Mouse (Mus musculus): ENCODE measurements around the gene Fgf18. TPM values are rescaled to one million over a fixed set of nuclear protein-coding genes. Genes with fewer than 3 reads are reported as not detected.

Gene Fgf18
- polyA plus RNA-seq, 1 experiment from 2014 or later: 3.6 TPM

GRCm38 (mm10) chr11:33103291-33103943 is 43.8 kb downstream of the Fgf18 start:
- H3K36me3 ChIP-seq: no peaks in the 10 kb centered on the region
- ATAC-seq (ENCODE audit: low FRiP score, low read depth): no peak
- 91% methylated on average over 13 of the region's 13 CpGs for WGBS

DNA sequence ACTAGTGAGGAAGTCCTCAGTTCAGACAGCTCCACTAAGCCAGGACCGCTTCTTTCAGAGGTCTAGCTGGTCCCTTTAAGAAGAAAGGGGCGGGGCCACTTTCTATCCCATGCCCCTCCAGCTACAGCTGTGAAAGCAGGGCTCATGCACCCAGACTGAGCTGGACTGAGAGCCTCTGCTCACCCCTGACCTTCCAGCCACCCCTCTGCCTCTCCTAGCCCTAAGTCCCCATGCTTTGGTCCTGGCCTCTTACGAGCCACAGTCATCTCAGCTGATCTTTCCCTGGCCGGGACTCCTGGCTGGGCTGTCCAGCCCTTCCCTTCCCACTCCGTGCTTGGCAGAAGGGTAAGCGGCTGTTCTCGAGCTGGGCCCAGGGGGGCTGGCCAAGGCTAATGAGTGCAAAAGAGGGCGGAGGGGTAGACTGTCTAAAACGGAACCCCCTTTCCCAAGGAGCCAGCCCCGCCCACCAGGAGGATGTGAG is 47.1 kb downstream of the Fgf18 start:
- H3K9ac ChIP-seq (replicated peaks): no peak overlapping the region
- no peak overlapping the region for H3K27ac ChIP-seq (replicated peaks)
- peaks cover 15% of the 10 kb centered on the region for H3K4me1 ChIP-seq
- ATAC-seq (ENCODE audit: low FRiP score, low read depth): peak; percentile 59; the same call in 1 of the 2 replicates
- H3K4me2 ChIP-seq (replicated peaks): peak overlapping the region; percentile 42
- no peaks in the 10 kb centered on the region for H3K9me3 ChIP-seq
- 28% methylated on average over 10 of the region's 10 CpGs for WGBS
- H3K4me3 ChIP-seq: peak overlapping the region; percentile 20
- H3K27me3 ChIP-seq: peaks cover 22% of the 10 kb centered on the region
- no peaks in the 10 kb centered on the region for H3K36me3 ChIP-seq

More at GRCm38 (mm10) chr11:33103291-33103943, 43.8 kb downstream of the Fgf18 start:
- Histone ChIP-seq H3K9me3 (no peaks in the 10 kb centered on the region), H3K4me2 (replicated peaks) (no peak overlapping the region), H3K27me3 (peaks cover 18% of the 10 kb centered on the region), H3K9ac (replicated peaks) (no peak overlapping the region), H3K4me3 (no peak overlapping the region), H3K4me1 (peaks cover 15% of the 10 kb centered on the region), H3K27ac (replicated peaks) (no peak overlapping the region)

GRCm38 (mm10) chr11:33099425-33099824 is 47.8 kb downstream of the Fgf18 start:
- Histone ChIP-seq H3K4me3 (no peak overlapping the region), H3K4me1 (peaks cover 15% of the 10 kb centered on the region), H3K9ac (replicated peaks) (no peak overlapping the region), H3K4me2 (replicated peaks) (no peak overlapping the region), H3K27me3 (peaks cover 22% of the 10 kb centered on the region), H3K9me3 (no peaks in the 10 kb centered on the region), H3K36me3 (no peaks in the 10 kb centered on the region), H3K27ac (replicated peaks) (no peak overlapping the region)
- no peak for ATAC-seq (ENCODE audit: low FRiP score, low read depth)
- 55% methylated on average over 4 of the region's 4 CpGs for WGBS

DNA sequence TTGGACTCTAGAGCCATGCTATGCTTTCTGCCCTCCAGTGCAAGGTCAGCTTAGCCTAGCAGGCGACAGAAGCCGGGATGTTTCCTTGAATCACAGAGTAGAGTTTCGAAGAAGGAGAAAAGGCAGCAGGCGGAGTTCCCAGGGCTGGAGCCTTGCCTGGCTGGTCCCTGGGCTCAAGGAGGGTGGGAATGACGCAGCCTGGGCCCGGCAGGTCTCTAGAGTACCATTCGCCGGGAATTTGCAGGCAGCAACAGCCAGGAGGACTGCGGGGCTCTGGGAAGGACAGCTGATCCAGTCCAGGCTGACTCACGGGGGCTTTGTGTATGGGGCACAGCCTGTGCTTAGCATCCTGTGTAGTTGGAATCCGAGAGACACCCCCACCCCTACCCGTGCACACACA is 48.8 kb downstream of the Fgf18 start:
- peaks cover 22% of the 10 kb centered on the region for H3K27me3 ChIP-seq
- H3K4me3 ChIP-seq: no peak overlapping the region
- peaks cover 15% of the 10 kb centered on the region for H3K4me1 ChIP-seq
- no peaks in the 10 kb centered on the region for H3K9me3 ChIP-seq
- no peak for ATAC-seq (ENCODE audit: low FRiP score, low read depth)
- H3K4me2 ChIP-seq (replicated peaks): no peak overlapping the region
- no peak overlapping the region for H3K27ac ChIP-seq (replicated peaks)
- no peaks in the 10 kb centered on the region for H3K36me3 ChIP-seq
- H3K9ac ChIP-seq (replicated peaks): no peak overlapping the region
- 88% methylated on average over 12 of the region's 12 CpGs for WGBS

DNA sequence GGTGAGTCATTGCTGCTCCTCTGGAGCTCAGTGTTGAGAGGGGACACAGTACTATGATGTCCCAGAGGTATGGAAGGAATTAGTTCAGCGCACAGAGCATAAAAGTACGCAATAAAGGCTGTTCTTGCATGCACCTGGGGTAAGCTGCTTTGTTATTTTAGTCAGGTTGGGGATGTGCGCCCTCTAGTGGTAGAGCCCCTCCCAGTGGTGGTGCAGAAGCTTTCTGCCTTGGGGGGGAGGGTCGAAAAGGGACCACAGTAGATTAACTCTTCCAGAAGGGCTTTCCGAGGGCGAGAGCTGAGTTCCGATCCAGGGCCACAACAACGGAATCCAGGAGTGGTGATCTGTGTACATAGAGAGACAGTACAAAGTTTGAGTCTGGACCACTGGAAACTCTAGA is 49.3 kb downstream of the Fgf18 start:
- H3K36me3 ChIP-seq: no peaks in the 10 kb centered on the region
- peaks cover 22% of the 10 kb centered on the region for H3K27me3 ChIP-seq
- ATAC-seq (ENCODE audit: low FRiP score, low read depth): no peak
- H3K4me3 ChIP-seq: no peak overlapping the region
- no peak overlapping the region for H3K27ac ChIP-seq (replicated peaks)
- 48% methylated on average over 8 of the region's 8 CpGs for WGBS
- no peak overlapping the region for H3K9ac ChIP-seq (replicated peaks)
- H3K4me2 ChIP-seq (replicated peaks): no peak overlapping the region
- no peaks in the 10 kb centered on the region for H3K9me3 ChIP-seq
- H3K4me1 ChIP-seq: peaks cover 15% of the 10 kb centered on the region

DNA sequence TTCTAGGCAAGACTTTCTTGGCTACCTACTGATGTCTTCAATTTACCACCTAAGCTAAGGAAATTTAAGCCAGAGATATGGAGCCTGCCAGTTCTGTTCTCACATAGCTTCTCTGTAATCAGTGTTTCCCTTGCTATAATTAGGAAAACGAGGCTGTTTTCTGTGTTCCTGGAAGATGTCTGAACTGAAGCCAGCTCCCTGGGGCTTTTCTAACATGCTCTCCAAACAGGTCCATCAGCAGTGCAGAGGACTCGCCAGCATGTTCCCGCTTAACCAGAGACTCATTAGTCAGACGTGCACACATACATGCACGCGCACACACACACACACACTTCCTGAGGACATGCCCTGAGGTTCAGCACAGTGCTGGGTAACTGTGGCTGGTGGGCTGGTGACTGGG is 57.3 kb downstream of the Fgf18 start:
- no peak overlapping the region for H3K4me2 ChIP-seq (replicated peaks)
- H3K27ac ChIP-seq (replicated peaks): no peak overlapping the region
- H3K9ac ChIP-seq (replicated peaks): no peak overlapping the region
- no peak for ATAC-seq (ENCODE audit: low FRiP score, low read depth)
- H3K4me3 ChIP-seq: no peak overlapping the region
- no peaks in the 10 kb centered on the region for H3K9me3 ChIP-seq
- no peaks in the 10 kb centered on the region for H3K36me3 ChIP-seq
- no peaks in the 10 kb centered on the region for H3K4me1 ChIP-seq
- 91% methylated on average over 6 of the region's 6 CpGs for WGBS
- H3K27me3 ChIP-seq: no peaks in the 10 kb centered on the region

GRCm38 (mm10) chr11:33088181-33088580 is 59.0 kb downstream of the Fgf18 start:
- no peak overlapping the region for H3K9ac ChIP-seq (replicated peaks)
- H3K4me2 ChIP-seq (replicated peaks): no peak overlapping the region
- no peaks in the 10 kb centered on the region for H3K9me3 ChIP-seq
- no peak for ATAC-seq (ENCODE audit: low FRiP score, low read depth)
- H3K27me3 ChIP-seq: no peaks in the 10 kb centered on the region
- no peak overlapping the region for H3K27ac ChIP-seq (replicated peaks)
- WGBS: 46% methylated on average over 1 of the region's 1 CpGs
- no peaks in the 10 kb centered on the region for H3K4me1 ChIP-seq
- H3K4me3 ChIP-seq: no peak overlapping the region
- H3K36me3 ChIP-seq: no peaks in the 10 kb centered on the region

DNA sequence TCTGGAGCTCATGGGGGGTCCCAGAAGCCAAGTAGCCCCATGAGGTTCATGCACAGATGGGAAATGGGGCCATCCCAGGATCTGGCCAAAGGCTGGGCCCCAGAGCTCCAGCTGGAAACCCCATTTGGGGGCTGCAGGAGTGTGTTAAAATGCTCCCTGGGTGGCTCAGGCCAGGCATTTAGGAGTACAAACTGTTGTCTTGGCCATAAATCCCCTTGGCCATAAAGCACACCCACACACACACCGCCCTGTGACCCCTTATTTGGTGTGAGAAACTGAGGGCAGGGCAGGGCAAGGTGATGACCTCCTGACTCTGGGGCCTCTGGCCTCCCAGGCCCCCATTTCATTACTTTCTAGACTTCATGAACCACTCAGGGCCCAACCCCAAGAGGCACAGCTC is 61.2 kb downstream of the Fgf18 start:
- no peaks in the 10 kb centered on the region for H3K36me3 ChIP-seq
- ATAC-seq (ENCODE audit: low FRiP score, low read depth): no peak
- H3K27me3 ChIP-seq: no peaks in the 10 kb centered on the region
- no peaks in the 10 kb centered on the region for H3K9me3 ChIP-seq
- WGBS: 93% methylated on average over 1 of the region's 1 CpGs
- H3K4me3 ChIP-seq: no peak overlapping the region
- no peak overlapping the region for H3K27ac ChIP-seq (replicated peaks)
- H3K4me2 ChIP-seq (replicated peaks): no peak overlapping the region
- no peak overlapping the region for H3K9ac ChIP-seq (replicated peaks)
- no peaks in the 10 kb centered on the region for H3K4me1 ChIP-seq

- WGBS: 90% methylated on average over 4 of the region's 4 CpGs
- no peak for ATAC-seq (ENCODE audit: low FRiP score, low read depth)
- Histone ChIP-seq H3K27me3 (no peaks in the 10 kb centered on the region), H3K36me3 (no peaks in the 10 kb centered on the region), H3K4me2 (replicated peaks) (no peak overlapping the region), H3K9me3 (no peaks in the 10 kb centered on the region), H3K27ac (replicated peaks) (no peak overlapping the region), H3K9ac (replicated peaks) (no peak overlapping the region), H3K4me3 (no peak overlapping the region), H3K4me1 (no peaks in the 10 kb centered on the region)
Measured at GRCm38 (mm10) chr11:33085514-33085913, 61.7 kb downstream of the Fgf18 start.

GRCm38 (mm10) chr11:33085054-33085453 is 62.1 kb downstream of the Fgf18 start:
- ATAC-seq (ENCODE audit: low FRiP score, low read depth): no peak
- Histone ChIP-seq H3K4me3 (no peak overlapping the region), H3K9ac (replicated peaks) (no peak overlapping the region), H3K9me3 (no peaks in the 10 kb centered on the region), H3K4me1 (no peaks in the 10 kb centered on the region), H3K27me3 (no peaks in the 10 kb centered on the region), H3K27ac (replicated peaks) (no peak overlapping the region), H3K36me3 (no peaks in the 10 kb centered on the region), H3K4me2 (replicated peaks) (no peak overlapping the region)
- 95% methylated on average over 3 of the region's 3 CpGs for WGBS

- no peak for ATAC-seq (ENCODE audit: low FRiP score, low read depth)
- no peak overlapping the region for H3K4me3 ChIP-seq
- H3K27me3 ChIP-seq: no peaks in the 10 kb centered on the region
- H3K27ac ChIP-seq (replicated peaks): no peak overlapping the region
- H3K4me2 ChIP-seq (replicated peaks): no peak overlapping the region
- no peaks in the 10 kb centered on the region for H3K9me3 ChIP-seq
- H3K4me1 ChIP-seq: no peaks in the 10 kb centered on the region
- H3K9ac ChIP-seq (replicated peaks): no peak overlapping the region
- 98% methylated on average over 2 of the region's 2 CpGs for WGBS
- no peaks in the 10 kb centered on the region for H3K36me3 ChIP-seq
Measured at GRCm38 (mm10) chr11:33084041-33084440, 63.2 kb downstream of the Fgf18 start.

DNA sequence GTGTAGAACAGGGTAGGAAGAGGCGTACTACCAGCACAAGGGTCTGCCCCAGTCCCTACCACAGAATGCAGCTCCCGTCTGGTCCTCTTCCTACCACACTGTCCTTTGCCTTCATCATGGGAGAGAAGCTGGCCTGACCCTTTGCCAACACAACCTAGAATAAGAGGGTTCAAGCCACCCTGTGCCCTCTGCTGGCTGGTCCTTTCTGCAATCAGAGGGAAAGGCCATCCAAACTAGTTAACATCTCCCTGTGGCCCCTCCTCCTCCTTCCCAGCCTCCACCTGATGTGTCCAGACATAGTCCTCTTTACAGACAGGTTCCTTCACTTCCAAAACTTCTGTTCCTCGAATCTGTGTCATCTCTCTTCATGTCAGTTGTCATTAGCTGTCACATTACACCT is 66.0 kb downstream of the Fgf18 start:
- no peaks in the 10 kb centered on the region for H3K27me3 ChIP-seq
- no peak overlapping the region for H3K4me3 ChIP-seq
- H3K36me3 ChIP-seq: no peaks in the 10 kb centered on the region
- H3K9me3 ChIP-seq: no peaks in the 10 kb centered on the region
- H3K4me2 ChIP-seq (replicated peaks): no peak overlapping the region
- 72% methylated on average over 3 of the region's 3 CpGs for WGBS
- peaks cover 10% of the 10 kb centered on the region; the same call in 1 of the 2 replicates for H3K4me1 ChIP-seq
- H3K27ac ChIP-seq (replicated peaks): no peak overlapping the region
- no peak for ATAC-seq (ENCODE audit: low FRiP score, low read depth)
- H3K9ac ChIP-seq (replicated peaks): no peak overlapping the region
